Mouse (Mus musculus) cortical plate, adult 2 months (tissue): ENCODE results near the gene Arf6. TPM values are rescaled to one million over a fixed set of nuclear protein-coding genes. Genes with fewer than 3 reads are reported as not detected.
"Not testable (repeated sequence)": the region's sequence is repeated elsewhere in the genome, so short reads cannot be mapped to it uniquely, and the experiment has no call there.

ENCODE experiments used
- H3K27ac ChIP-seq: fragments of 200-500 bp; 2 replicates; pipeline ENCODE4 v1.5.1; 2012; ENCODE audit warnings: low read length, control low read depth, inconsistent platforms; ENCODE audit not compliant: insufficient read depth
- H3K4me1 ChIP-seq: fragments of 200-500 bp; 2 replicates; pipeline ENCODE4 v1.6.1; 2011; ENCODE audit warnings: low read length; ENCODE audit not compliant: control insufficient read depth, insufficient read depth
- H3K4me3 ChIP-seq: fragments of 200-500 bp; 2 replicates; pipeline ENCODE4 v1.5.1; 2011; ENCODE audit warnings: mild to moderate bottlenecking, low read length, control low read depth; ENCODE audit not compliant: insufficient read depth
- CTCF ChIP-seq: fragments of 200-500 bp; IDR thresholded peaks from 2 replicates; pipeline ENCODE4 v1.5.1; 2011; ENCODE audit warnings: mild to moderate bottlenecking, control low read depth, low read length; ENCODE audit not compliant: insufficient read depth; ENCODE audit errors: extremely low read depth
- POLR2A ChIP-seq: fragments of 200-500 bp; IDR thresholded peaks from 2 replicates; pipeline ENCODE4 v1.6.1; 2011; ENCODE audit warnings: mild to moderate bottlenecking, low read length, control low read depth; ENCODE audit not compliant: insufficient read depth; ENCODE audit errors: extremely low read depth
- polyA plus RNA-seq: library from polyadenylated mRNA; depleted of rRNA; stranded (reverse); fragments of >200 nt; gene quantifications from 2 replicates; pipeline ENCODE4 v1.2.3, GENCODE M21; 2012

The Arf6 gene
- polyA plus RNA-seq, 1 experiment, result 43.1 TPM

GRCm38 (mm10) chr12:69360997-69361899, 10.7 kb upstream of the Arf6 start:
- TF ChIP-seq POLR2A, result peak; percentile 90
- H3K4me1 ChIP-seq, result not testable (repeated sequence)
- Histone ChIP-seq H3K4me3 (peak overlapping the region; percentile 49), H3K27ac (peak overlapping the region; percentile 58)

- TF ChIP-seq POLR2A, result no peak
- TF ChIP-seq CTCF, result no peak
- Histone ChIP-seq H3K4me3 (peak overlapping the region; percentile 49), H3K4me1 (peaks cover 1% of the 10 kb centered on the region; the same call in 1 of the 2 replicates), H3K27ac (peak overlapping the region; percentile 58)
Observed at GRCm38 (mm10) chr12:69361919-69362318, 10.0 kb upstream of the Arf6 start.

DNA sequence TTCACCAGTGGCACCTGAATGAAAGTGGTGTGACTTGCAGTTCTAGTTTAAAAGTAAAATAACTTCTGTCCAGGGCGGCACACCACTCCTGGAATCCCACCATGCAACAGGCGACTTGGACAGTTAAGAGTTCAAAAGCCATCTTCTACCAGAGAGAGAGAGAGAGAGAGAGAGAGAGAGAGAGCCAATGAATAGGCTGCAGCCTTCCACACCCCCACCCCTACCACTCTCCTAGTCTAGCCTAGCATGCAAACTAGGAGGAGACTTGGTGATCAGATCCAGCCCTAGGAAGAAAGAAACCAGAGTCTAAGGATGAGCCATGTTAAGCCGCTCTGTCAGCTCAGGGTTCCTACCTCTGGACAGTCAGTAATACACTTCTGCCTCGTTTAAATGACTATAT, 9.6 kb upstream of the Arf6 start:
- Histone ChIP-seq H3K4me3 (no peak overlapping the region; the same call in 1 of the 2 replicates), H3K27ac (no peak overlapping the region), H3K4me1 (peaks cover 1% of the 10 kb centered on the region; the same call in 1 of the 2 replicates)
- TF ChIP-seq CTCF (no peak), POLR2A (no peak)

DNA sequence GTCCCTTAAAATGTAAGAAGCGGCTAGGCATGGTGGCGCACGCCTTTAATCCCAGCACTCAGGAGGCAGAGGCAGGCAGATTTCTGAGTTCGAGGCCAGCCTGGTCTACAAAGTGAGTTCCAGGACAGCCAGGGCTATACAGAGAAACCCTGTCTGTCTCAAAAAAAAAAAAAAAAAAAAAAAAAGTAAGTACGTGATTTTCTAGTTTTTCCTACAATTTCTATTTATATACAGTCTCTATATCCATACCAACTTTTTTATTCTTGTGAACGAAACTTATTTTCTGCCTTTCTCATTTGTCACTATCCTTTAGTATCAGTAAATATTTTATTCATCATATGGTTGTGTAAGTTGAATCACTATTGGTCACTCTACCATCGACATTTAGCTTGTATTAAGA, 8.8 kb upstream of the Arf6 start:
- not testable (repeated sequence) for H3K4me3 ChIP-seq, H3K4me1 ChIP-seq, H3K27ac ChIP-seq

DNA sequence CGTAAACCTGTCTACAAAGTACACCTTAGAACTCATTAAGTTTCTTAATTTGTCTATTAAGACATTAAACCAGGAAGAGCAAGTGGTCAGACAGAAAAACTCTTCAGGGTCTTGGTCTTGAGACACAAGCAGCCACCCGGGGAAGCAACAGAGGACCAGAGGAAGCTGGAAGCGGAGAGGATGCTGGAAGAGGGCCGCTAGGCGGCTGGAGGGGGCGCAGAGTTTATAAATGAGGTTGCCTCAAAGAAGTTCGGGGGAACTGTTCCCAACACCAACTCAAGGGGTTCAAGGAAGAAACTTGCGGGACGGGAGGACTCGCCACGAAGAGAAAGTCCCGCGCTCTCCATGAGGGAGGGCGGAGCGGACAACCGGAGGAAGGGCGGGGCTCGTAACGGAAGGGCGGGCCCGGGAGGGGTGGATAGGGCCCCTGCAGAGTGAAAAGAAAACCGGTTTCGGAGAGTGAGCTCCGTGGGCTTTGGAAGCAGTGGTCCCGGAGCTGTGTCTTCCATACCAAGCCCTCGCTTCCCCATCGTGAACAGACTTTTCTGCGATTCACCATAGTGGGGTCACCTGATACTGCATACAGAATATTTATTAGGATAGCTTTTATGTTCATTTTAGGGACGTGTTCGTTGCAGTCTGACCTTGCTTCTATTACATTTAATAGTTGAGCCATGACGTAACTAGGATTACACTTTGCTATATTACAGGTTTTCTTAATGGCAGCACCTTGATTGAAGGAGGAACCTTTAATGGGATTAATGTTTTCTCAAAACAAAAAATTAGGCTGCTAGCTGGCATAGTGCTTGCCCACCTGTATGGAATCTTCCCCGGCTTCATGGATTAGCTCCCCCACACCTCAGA, 7.8 kb upstream of the Arf6 start:
- H3K27ac ChIP-seq, result no peak overlapping the region
- peaks cover 1% of the 10 kb centered on the region; the same call in 1 of the 2 replicates for H3K4me1 ChIP-seq
- TF ChIP-seq POLR2A, result peak; percentile 57; the same call in 1 of the 2 replicates
- TF ChIP-seq CTCF, result no peak
- H3K4me3 ChIP-seq, result peak overlapping the region; percentile 52

GRCm38 (mm10) chr12:69365757-69366156, 6.2 kb upstream of the Arf6 start:
- no peak overlapping the region for H3K27ac ChIP-seq
- no peak overlapping the region for H3K4me3 ChIP-seq
- peaks cover 1% of the 10 kb centered on the region; the same call in 1 of the 2 replicates for H3K4me1 ChIP-seq
- TF ChIP-seq CTCF (no peak), POLR2A (no peak)

- Histone ChIP-seq H3K4me1 (peaks cover 3% of the 10 kb centered on the region; the same call in 1 of the 2 replicates), H3K4me3 (no peak overlapping the region), H3K27ac (no peak overlapping the region)
- no peak for TF ChIP-seq POLR2A
- TF ChIP-seq CTCF, result no peak
Observed at GRCm38 (mm10) chr12:69366424-69366823, 5.5 kb upstream of the Arf6 start.

GRCm38 (mm10) chr12:69367557-69367956, 4.4 kb upstream of the Arf6 start:
- no peak overlapping the region for H3K27ac ChIP-seq
- H3K4me3 ChIP-seq, result no peak overlapping the region
- no peak for TF ChIP-seq POLR2A
- no peak for TF ChIP-seq CTCF
- H3K4me1 ChIP-seq, result peaks cover 3% of the 10 kb centered on the region; the same call in 1 of the 2 replicates

- Histone ChIP-seq H3K27ac (0 out of 2 replicates have a peak overlapping the region, but pooled peaks have one; percentile 90), H3K4me1 (peaks cover 4% of the 10 kb centered on the region; the same call in 1 of the 2 replicates), H3K4me3 (peak overlapping the region; percentile 67)
- TF ChIP-seq POLR2A (no peak), CTCF (no peak)
Observed at GRCm38 (mm10) chr12:69370936-69371335, 1.0 kb upstream of the Arf6 start.

GRCm38 (mm10) chr12:69371421-69371853, 513 bp upstream of the Arf6 start:
- TF ChIP-seq CTCF (peak; percentile 37; the same call in 1 of the 2 replicates), POLR2A (no peak)
- H3K27ac ChIP-seq, result peak overlapping the region; percentile 90
- peak overlapping the region; percentile 67 for H3K4me3 ChIP-seq
- H3K4me1 ChIP-seq, result peaks cover 4% of the 10 kb centered on the region; the same call in 1 of the 2 replicates
